Mouse (Mus musculus) liver, postnatal 0 days (tissue): ENCODE data around the gene Ankrd44.

Experiments used
- CTCF ChIP-seq: sonication (generic); IDR thresholded peaks from 2 replicates; pipeline ENCODE4 v1.5.1; 2016; ENCODE audit warnings: antibody characterized with exemption, low read depth
- EP300 ChIP-seq: IDR thresholded peaks from 2 replicates; pipeline ENCODE4 v1.6.1; 2016; ENCODE audit warnings: antibody characterized with exemption, low read depth, mild to moderate bottlenecking

- TF ChIP-seq CTCF (no peak), EP300 (no peak)
Measured at GRCm38 (mm10) chr1:54965159-54965995, 39.2 kb upstream of the Ankrd44 start.
